Mouse (Mus musculus): Measurements from ENCODE around the gene Atp6ap1. TPM values are rescaled to one million over a fixed set of nuclear protein-coding genes. Genes with fewer than 3 reads are reported as not detected.

The Atp6ap1 gene
- polyA plus RNA-seq (2015; fragmentation: Nextera tagmentation; extraction: Ambion mirVana) = 58.4 and 62.6 TPM in 2 replicates

DNA sequence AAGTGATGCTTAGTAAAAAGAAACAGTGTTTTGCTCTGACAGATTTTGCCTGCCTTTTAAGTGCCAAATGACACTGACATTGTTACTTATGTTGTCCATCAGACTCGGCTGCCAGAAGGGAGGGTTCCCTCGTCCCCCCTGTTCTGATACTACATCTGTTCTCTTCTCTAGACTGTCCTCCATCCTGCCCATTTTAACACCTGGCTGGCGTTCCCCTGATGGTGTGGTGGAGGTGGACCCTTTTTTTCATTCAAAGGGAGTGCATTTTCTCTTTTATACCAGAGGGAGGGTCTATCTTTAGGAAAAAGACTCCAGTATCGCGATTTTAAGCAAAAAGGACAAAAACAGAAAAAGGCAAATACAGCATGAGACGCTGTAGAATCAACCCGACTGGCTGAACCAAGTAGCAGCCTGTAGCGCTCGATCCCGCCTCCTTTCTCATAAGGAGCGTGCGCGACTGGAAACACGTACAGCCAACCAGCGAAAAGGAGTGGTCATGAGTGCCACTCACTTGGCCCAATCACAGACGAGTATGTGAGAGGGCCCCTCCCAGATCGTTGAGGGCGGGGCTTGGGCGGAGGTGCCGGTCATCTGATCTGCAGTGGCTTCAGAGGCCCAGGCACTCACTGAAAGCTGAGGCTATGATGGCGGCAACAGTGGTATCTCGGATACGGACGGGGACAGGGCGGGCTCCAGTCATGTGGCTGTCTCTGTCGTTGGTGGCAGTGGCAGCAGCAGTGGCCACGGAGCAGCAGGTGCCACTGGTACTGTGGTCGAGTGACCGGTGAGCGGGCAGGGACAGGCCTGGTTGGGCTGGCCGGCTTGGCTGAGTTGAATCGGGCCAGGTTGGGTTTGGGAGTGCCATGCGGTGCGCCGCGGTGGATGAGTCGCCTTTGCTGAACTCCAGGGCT is at the start of gene Atp6ap1:
Gene Atp6ap1 (plus strand): TSS at position 560 of the 911 bp plus-strand sequence.
- no peak for TF ChIP-seq EP300 (IDR thresholded peaks at IDR 0.05; ENCODE audit: low read depth)
- H3K9ac ChIP-seq (replicated peaks) = peak within 1 kb of the TSS; percentile 84
- WGBS (ENCODE audit: insufficient replicate concordance) = 20% methylated on average over 37 of the region's 37 CpGs

DNA sequence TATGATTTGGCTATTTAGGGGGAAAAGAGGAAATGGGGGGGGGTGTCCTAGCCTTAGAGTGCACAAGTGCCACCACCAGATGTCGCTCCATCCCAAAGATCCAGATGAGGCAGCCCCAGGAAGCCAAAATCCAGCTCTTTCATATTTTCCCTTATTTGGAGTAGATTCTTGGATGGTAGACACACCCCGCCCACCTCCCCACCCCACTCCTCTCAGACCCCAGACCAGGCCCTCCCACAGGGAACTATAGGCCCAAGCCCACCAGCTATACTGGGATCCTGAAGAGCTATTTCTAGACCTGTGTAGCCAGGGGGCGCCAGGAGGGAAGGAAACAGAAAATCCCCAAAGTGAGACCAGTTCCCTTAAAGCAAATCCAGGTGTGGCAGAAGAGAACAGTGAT is 48.2 kb upstream of the Atp6ap1 start:
- TF ChIP-seq EP300 (IDR thresholded peaks at IDR 0.05; ENCODE audit: low read depth) (no peak), CTCF (IDR thresholded peaks at IDR 0.05; ENCODE audit: low read depth) (peak; percentile 65)
- 0 out of 2 replicates have a peak overlapping the region, but pooled peaks have one; percentile 40 for H3K4me3 ChIP-seq (ENCODE audit: low read depth, low read length)

More for the DNA sequence above, at the start of gene Atp6ap1:
- ATAC-seq = peak; percentile 99
- Histone ChIP-seq H3K4me3 (ENCODE audit: low read depth, low read length) (peak within 1 kb of the TSS; percentile 74), H3K27me3 (ENCODE audit: insufficient read depth, low read length) (no peaks in the 10 kb centered on the region), H3K9me3 (ENCODE audit: low read length) (no peaks in the 10 kb centered on the region), H3K4me2 (ENCODE audit: low read depth, low read length) (peak within 1 kb of the TSS; percentile 77), H3K27ac (ENCODE audit: low read depth) (peak within 1 kb of the TSS; percentile 78), H3K4me1 (ENCODE audit: insufficient read depth) (peaks cover 9% of the 10 kb centered on the region), H3K36me3 (replicated peaks; ENCODE audit: insufficient read depth, low read length) (peaks cover 12% of the 10 kb centered on the region; the same call in 1 of the 2 replicates)
- peak; percentile 93 for DNase-seq

DNA sequence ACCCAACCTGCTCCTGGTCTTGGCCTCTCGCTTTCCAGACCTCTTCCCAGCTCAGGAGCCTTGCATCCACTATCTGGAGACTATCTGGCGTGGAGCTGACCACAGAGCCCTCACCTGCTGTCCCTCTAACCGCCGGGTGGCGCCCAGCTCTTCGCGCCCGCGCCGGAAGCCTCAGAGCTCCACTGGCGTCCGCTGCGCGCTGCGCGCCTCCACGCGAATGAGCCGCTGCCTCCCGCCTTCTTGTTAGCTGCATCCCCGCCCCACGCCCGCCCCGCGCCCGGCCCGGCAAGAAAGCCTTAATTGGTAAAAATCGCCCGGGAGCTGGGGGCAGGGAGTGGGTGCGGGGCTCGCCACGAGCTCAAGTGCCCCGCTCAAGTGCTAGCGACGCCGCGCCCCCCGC is 47.3 kb upstream of the Atp6ap1 start, which contains the start of gene Flna:
Gene Flna (minus strand): TSS at position 206 of the 400 bp plus-strand sequence.
- ATAC-seq (no peak), DNase-seq (peak; percentile 67)
- peak within 1 kb of the TSS; percentile 33; the same call in 1 of the 2 replicates for H3K9ac ChIP-seq (replicated peaks)
- peaks cover 6% of the 10 kb centered on the region; the same call in 1 of the 2 replicates for H3K4me1 ChIP-seq (ENCODE audit: insufficient read depth)
- peak within 1 kb of the TSS; percentile 69 for H3K4me2 ChIP-seq (ENCODE audit: low read depth, low read length)
- H3K36me3 ChIP-seq (replicated peaks; ENCODE audit: insufficient read depth, low read length) = no peaks in the 10 kb centered on the region
- H3K4me3 ChIP-seq (ENCODE audit: low read depth, low read length) = peak within 1 kb of the TSS; percentile 40
- H3K27me3 ChIP-seq (ENCODE audit: insufficient read depth, low read length) = no peaks in the 10 kb centered on the region
- no peaks in the 10 kb centered on the region for H3K9me3 ChIP-seq (ENCODE audit: low read length)
- WGBS (ENCODE audit: insufficient replicate concordance) = 20% methylated on average over 22 of the region's 38 CpGs
- TF ChIP-seq EP300 (IDR thresholded peaks at IDR 0.05; ENCODE audit: low read depth) (no peak), CTCF (IDR thresholded peaks at IDR 0.05; ENCODE audit: low read depth) (peak; percentile 52)
- peak within 1 kb of the TSS; percentile 26; the same call in 1 of the 2 replicates for H3K27ac ChIP-seq (ENCODE audit: low read depth)

More for the DNA sequence above, 48.2 kb upstream of the Atp6ap1 start:
- peak overlapping the region; percentile 69 for H3K4me2 ChIP-seq (ENCODE audit: low read depth, low read length)
- no peak for ATAC-seq
- H3K36me3 ChIP-seq (replicated peaks; ENCODE audit: insufficient read depth, low read length) = no peaks in the 10 kb centered on the region
- H3K27ac ChIP-seq (ENCODE audit: low read depth) = no peak overlapping the region
- no peaks in the 10 kb centered on the region for H3K9me3 ChIP-seq (ENCODE audit: low read length)
- no peaks in the 10 kb centered on the region for H3K27me3 ChIP-seq (ENCODE audit: insufficient read depth, low read length)
- H3K9ac ChIP-seq (replicated peaks) = no peak overlapping the region
- H3K4me1 ChIP-seq (ENCODE audit: insufficient read depth) = peaks cover 7% of the 10 kb centered on the region; the same call in 1 of the 2 replicates
- DNase-seq = peak; percentile 73
- WGBS (ENCODE audit: insufficient replicate concordance) = 18% methylated on average over 3 of the region's 3 CpGs

DNA sequence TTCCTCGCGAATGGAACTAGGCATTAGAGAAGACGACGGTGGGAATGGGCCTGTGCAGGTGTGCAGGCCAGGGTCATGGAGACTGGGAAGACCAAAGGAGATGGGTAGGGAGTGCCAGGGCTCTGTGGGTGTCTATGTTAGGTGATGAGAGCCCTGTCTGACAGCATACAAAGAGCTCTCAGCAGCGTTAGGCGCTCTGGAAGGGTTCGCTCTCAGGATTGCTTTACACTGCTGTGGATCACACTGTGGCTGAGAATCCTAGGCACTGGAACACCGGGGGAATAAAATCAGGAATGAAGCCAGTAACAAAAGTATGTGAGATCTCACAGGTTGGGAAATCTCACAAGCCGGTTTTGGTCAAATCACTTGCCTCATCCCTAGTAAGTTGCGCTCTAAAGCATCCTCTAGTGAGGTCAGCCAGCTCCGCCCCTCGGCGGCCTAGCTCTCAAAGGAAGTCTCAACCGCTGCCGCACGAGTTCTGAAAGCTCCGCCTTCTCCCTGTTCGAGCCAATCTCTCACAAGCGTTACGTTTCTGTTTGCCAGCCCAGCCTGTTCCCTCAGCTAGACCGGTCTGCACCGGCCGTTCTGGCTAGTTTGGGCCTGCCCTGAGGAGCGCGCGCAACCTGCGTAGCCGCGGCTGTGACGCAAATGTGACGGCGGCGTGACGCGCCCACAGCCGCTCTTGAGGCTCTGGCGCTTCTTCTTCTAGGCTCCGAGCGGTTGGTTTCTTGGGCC is 42.6 kb upstream of the Atp6ap1 start, which contains the start of gene Emd:
Gene Emd (plus strand): TSS at position 535 of the 735 bp plus-strand sequence.
- peak within 1 kb of the TSS; percentile 92 for H3K27ac ChIP-seq (ENCODE audit: low read depth)
- 28% methylated on average over 39 of the region's 39 CpGs for WGBS (ENCODE audit: insufficient replicate concordance)
- TF ChIP-seq CTCF (IDR thresholded peaks at IDR 0.05; ENCODE audit: low read depth) = no peak
- peak; percentile 51; the same call in 1 of the 2 replicates for TF ChIP-seq EP300 (IDR thresholded peaks at IDR 0.05; ENCODE audit: low read depth)
- DNase-seq = peak; percentile 89
- no peaks in the 10 kb centered on the region for H3K9me3 ChIP-seq (ENCODE audit: low read length)
- ATAC-seq = peak; percentile 99
- no peaks in the 10 kb centered on the region for H3K27me3 ChIP-seq (ENCODE audit: insufficient read depth, low read length)
- peaks cover 6% of the 10 kb centered on the region for H3K36me3 ChIP-seq (replicated peaks; ENCODE audit: insufficient read depth, low read length)
- H3K9ac ChIP-seq (replicated peaks) = peak within 1 kb of the TSS; percentile 74
- H3K4me1 ChIP-seq (ENCODE audit: insufficient read depth) = peaks cover 7% of the 10 kb centered on the region
- H3K4me3 ChIP-seq (ENCODE audit: low read depth, low read length) = peak within 1 kb of the TSS; percentile 63
- peak within 1 kb of the TSS; percentile 84 for H3K4me2 ChIP-seq (ENCODE audit: low read depth, low read length)

DNA sequence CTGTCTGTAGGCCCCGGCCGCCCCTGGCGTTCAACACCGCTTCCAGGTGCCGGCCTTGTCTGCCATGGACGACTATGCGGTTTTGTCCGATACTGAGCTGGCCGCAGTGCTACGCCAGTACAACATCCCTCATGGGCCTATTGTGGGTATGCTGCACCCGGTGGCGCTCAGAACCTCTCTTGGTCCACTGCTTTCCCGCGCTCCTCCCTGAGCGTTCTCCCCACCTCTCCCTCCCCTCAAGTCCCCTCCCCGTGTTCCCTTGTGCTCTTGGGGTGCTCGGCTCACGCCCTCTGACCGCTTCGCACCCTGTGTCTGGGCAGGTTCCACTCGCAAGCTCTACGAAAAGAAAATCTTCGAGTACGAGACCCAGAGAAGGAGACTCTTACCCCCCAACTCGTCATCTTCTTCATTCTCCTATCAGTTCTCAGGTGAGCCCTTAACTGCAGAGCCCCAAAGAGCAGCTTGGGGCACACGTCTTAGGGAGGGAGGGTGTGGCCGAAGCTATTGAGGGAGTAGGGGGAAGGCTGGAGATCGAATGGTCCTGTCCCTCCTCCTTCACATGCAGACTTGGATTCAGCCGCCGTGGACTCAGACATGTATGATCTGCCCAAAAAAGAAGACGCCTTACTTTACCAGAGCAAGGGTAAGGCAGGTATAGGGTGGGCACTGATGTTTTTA is 41.9 kb upstream of the Atp6ap1 start:
- no peaks in the 10 kb centered on the region for H3K27me3 ChIP-seq (ENCODE audit: insufficient read depth, low read length)
- peak; percentile 63 for ATAC-seq
- no peak for DNase-seq
- no peaks in the 10 kb centered on the region for H3K9me3 ChIP-seq (ENCODE audit: low read length)
- peaks cover 5% of the 10 kb centered on the region; the same call in 1 of the 2 replicates for H3K4me1 ChIP-seq (ENCODE audit: insufficient read depth)
- peak overlapping the region; percentile 92 for H3K27ac ChIP-seq (ENCODE audit: low read depth)
- H3K36me3 ChIP-seq (replicated peaks; ENCODE audit: insufficient read depth, low read length) = peaks cover 6% of the 10 kb centered on the region
- WGBS (ENCODE audit: insufficient replicate concordance) = 26% methylated on average over 27 of the region's 31 CpGs
- TF ChIP-seq EP300 (IDR thresholded peaks at IDR 0.05; ENCODE audit: low read depth) (no peak), CTCF (IDR thresholded peaks at IDR 0.05; ENCODE audit: low read depth) (no peak)
- peak overlapping the region; percentile 74 for H3K9ac ChIP-seq (replicated peaks)
- peak overlapping the region; percentile 63 for H3K4me3 ChIP-seq (ENCODE audit: low read depth, low read length)
- peak overlapping the region; percentile 84 for H3K4me2 ChIP-seq (ENCODE audit: low read depth, low read length)
